Mouse (Mus musculus) kidney, adult 2 months (tissue): ENCODE results near the gene Actn1.

Experiments
- CTCF ChIP-seq: fragments of 200-500 bp; conservative IDR thresholded peaks from 2 replicates; pipeline ENCODE4 v1.5.1; 2011; ENCODE audit warnings: low read depth, mild to moderate bottlenecking, control low read depth, low read length, moderate library complexity, mixed read lengths; ENCODE audit not compliant: insufficient read depth, insufficient read length
- POLR2A ChIP-seq: fragments of 200-500 bp; IDR thresholded peaks from one replicate; pipeline ENCODE4 v1.6.1; 2011; ENCODE audit warnings: low read depth, low read length, control low read depth

- TF ChIP-seq POLR2A, result no peak
- TF ChIP-seq CTCF, result no peak
These were observed 95.6 kb downstream of the Actn1 start for GRCm38 (mm10) chr12:80164526-80164925.
